Mouse (Mus musculus) bone marrow macrophage, adult 2 months (primary cell): ENCODE results near the gene Acan.

Experiments used
- CTCF ChIP-seq: IDR thresholded peaks from 2 replicates; pipeline ENCODE4 v1.5.1; 2012; ENCODE audit warnings: low read depth, mild to moderate bottlenecking, low read length, moderate library complexity
- POLR2A ChIP-seq: IDR thresholded peaks from 2 replicates; pipeline ENCODE4 v1.6.1; 2012; ENCODE audit warnings: mild to moderate bottlenecking, low read depth, low read length, borderline replicate concordance

DNA sequence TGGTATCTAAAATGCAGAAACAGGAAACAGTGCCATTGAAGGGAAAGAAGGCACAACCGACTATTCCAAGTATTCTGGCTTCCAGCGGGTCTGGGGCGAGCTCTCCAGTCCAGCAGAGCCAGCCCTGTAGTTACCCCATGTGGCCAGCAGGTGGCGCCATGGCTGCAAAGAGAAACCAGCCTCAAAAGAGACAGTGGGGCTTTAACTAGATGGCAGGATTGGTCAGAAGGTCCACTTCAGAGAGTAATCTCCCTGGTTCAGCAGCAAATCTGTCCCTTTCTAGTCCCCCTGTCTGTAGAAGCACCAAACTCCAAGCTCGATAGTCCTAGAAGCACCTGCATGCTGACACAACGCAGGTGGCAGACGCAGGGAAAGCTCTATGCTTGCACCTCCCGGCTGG, 87.6 kb downstream of the Acan start:
- TF ChIP-seq CTCF (peak; percentile 90), POLR2A (no peak)
